Mouse (Mus musculus) left cerebral cortex, adult 2 months (tissue): ENCODE data around the gene Prrt2. TPM values are rescaled to one million over a fixed set of nuclear protein-coding genes. Genes with fewer than 3 reads are reported as not detected.
A peak's percentile ranks its signal among the peaks of the same experiment; 100 is the strongest.

Experiments used
- DNase-seq, 2 experiments: peaks; one replicate each; pipeline ENCODE4 v3.0.0; 2021 to 2022; ENCODE audit warnings: low spot score in 2 of 2, mixed read lengths in 1 of 2; ENCODE audit errors: extremely low spot score in 1 of 2
- H3K27ac ChIP-seq: fragments of 200-600 bp; 2 replicates; pipeline ENCODE4 v1.8.1; 2022
- H3K4me3 ChIP-seq: fragments of 200-600 bp; 2 replicates; pipeline ENCODE4 v1.8.1; 2022
- CTCF ChIP-seq: fragments of 200-600 bp; IDR thresholded peaks from 2 replicates; pipeline ENCODE4 v1.8.1; 2022; ENCODE audit warnings: antibody characterized with exemption, mild to moderate bottlenecking, moderate library complexity
- intact Hi-C: fragments of 180-260 bp; cut with DNase I; formaldehyde crosslinking; loops from one replicate; pipeline ENCODE4 v1.15.1; 2025
- total RNA-seq, 2 experiments: library from RNA; stranded (reverse); gene quantifications; 2 replicates each; pipeline ENCODE4 v1.2.3; 2021

Prrt2 gene
- total RNA-seq, 2 experiments from 2014 or later = 214 to 216 TPM

GRCm38 (mm10) chr7:127019306-127019960 lies 1.6 kb downstream of the Prrt2 start:
- no peak for DNase-seq
- TF ChIP-seq CTCF = no peak
- intact Hi-C loops = no loop called here
- peak overlapping the region; percentile 69 for H3K4me3 ChIP-seq
- peak overlapping the region; percentile 95 for H3K27ac ChIP-seq

GRCm38 (mm10) chr7:127018416-127019305 lies 2.4 kb downstream of the Prrt2 start:
- TF ChIP-seq CTCF = no peak
- Histone ChIP-seq H3K4me3 (peak overlapping the region; percentile 69), H3K27ac (peak overlapping the region; percentile 95)
- DNase-seq = no peak
- intact Hi-C loops = no loop called here

DNA sequence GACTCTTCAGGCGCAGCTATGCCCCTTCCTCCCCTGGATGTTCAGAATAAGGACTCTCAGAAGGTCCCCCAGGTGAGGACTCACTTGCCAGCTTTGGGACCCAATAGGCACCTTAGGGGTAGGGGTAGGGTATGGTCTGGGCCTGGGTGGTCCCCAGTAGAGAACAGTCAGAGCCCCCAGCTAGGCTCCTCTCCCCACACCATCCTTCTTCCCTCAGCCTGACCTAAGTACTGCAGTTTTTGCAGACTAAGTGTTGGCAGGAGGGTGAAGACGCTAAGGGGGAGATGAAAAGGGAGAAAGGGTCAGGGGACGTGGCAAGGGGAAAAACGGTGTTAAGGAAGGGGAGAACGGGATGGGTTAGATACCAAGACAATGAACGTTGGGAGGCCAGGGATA lies 3.1 kb downstream of the Prrt2 start:
- no peak for DNase-seq

DNA sequence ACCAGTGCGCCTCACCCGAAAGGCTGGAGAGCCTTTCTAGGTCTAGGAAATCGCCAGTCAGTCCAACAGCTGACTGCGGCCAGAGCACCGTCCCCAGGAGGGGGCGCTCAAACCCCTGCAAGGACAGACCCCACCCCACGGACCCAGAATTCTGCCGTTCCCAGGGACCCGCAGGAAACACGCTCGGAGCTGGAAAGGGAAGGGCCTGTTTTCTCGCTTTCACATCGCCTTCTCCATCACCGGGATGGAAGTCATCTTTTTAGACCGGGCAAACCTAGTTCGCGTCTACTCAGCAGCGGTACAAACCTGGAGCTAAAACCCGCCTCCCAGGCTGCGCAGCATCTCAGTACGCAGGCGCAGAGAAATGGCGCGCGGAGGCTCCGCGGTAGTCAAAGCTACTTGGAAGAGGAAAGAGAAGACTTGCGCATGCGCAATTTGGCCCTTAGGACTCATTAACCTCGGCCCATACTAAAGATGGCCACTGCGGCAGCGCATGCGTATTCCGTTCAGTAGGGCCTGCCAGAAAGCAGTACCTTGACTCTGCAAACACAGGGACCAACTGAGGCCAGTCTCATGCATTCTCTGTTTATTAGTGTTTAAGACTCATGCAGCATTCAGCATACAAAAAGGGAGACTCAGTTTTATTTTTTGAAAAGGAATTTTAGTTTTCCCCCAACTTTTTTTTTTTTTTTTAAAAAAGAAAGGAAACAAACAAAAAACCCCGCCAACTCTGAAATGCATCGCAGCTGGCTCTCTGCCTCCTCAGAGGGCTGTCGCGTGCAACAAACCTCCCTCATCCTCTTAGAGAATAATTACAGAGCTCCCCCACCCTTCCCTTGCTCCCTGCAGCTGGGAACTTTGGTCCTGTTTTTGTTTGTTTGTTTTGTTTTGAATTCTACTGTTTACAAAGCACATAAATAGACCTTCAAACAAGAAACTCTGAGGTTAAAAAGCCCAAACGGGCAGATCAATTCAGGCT lies 3.8 kb downstream of the Prrt2 start, which contains the start of gene Pagr1a:
Gene Pagr1a, minus strand, starts transcription at position 382 of the 979 bp plus-strand sequence.
- H3K27ac ChIP-seq = peak within 1 kb of the TSS; percentile 95
- intact Hi-C loops = loop anchor here (1.0 to 2.0 kb wide), 2 partner anchors 40 to 87 kb away; partner anchors contain the start of gene Cdiptos
- H3K4me3 ChIP-seq = peak within 1 kb of the TSS; percentile 69
- peak; percentile 94 to 96 for DNase-seq
- peak; percentile 87 for TF ChIP-seq CTCF

More for the DNA sequence above, 3.1 kb downstream of the Prrt2 start:
- intact Hi-C loops = loop anchor here (1.0 to 2.0 kb wide), 2 partner anchors 41 to 86 kb away; partner anchors contain the start of gene Cdiptos
- H3K27ac ChIP-seq = peak overlapping the region; percentile 95
- peak overlapping the region; percentile 69 for H3K4me3 ChIP-seq
- TF ChIP-seq CTCF = no peak

- no peak for TF ChIP-seq CTCF
- intact Hi-C loops = loop anchor here (2.0 kb wide), 1 partner anchor 40 kb away; the partner anchor contains the start of gene Cdiptos
- DNase-seq = peak; percentile 61 to 66
- H3K4me3 ChIP-seq = peak overlapping the region; percentile 69
- H3K27ac ChIP-seq = peak overlapping the region; percentile 95
Observed at GRCm38 (mm10) chr7:127016486-127016938, 4.5 kb downstream of the Prrt2 start.

DNA sequence TGATC lies 4.7 kb downstream of the Prrt2 start, which contains the start of gene Pagr1b:
Gene Pagr1b, minus strand, starts transcription at position 4 of the 5 bp plus-strand sequence.
- H3K27ac ChIP-seq = peak within 1 kb of the TSS; percentile 95
- no peak for DNase-seq
- H3K4me3 ChIP-seq = peak within 1 kb of the TSS; percentile 69
- intact Hi-C loops = loop anchor here (2.0 kb wide), 1 partner anchor 39 kb away; the partner anchor contains the start of gene Cdiptos
- no peak for TF ChIP-seq CTCF

GRCm38 (mm10) chr7:127016081-127016480 lies 4.9 kb downstream of the Prrt2 start:
- intact Hi-C loops = loop anchor here (2.0 kb wide), 1 partner anchor 39 kb away; the partner anchor contains the start of gene Cdiptos
- DNase-seq = no peak
- no peak for TF ChIP-seq CTCF
- peak overlapping the region; percentile 95 for H3K27ac ChIP-seq
- peak overlapping the region; percentile 69 for H3K4me3 ChIP-seq

- no peak for TF ChIP-seq CTCF
- no peak overlapping the region; the same call in 1 of the 2 replicates for H3K27ac ChIP-seq
- no peak overlapping the region for H3K4me3 ChIP-seq
- intact Hi-C loops = no loop called here
- no peak for DNase-seq
Observed at GRCm38 (mm10) chr7:127014993-127015392, 6.0 kb downstream of the Prrt2 start.

- Histone ChIP-seq H3K27ac (peak within 1 kb of the TSS; percentile 79), H3K4me3 (peak within 1 kb of the TSS; percentile 51)
- no peak for DNase-seq
- no peak for TF ChIP-seq CTCF
- intact Hi-C loops = no loop called here
Observed at GRCm38 (mm10) chr7:127014320-127014719, 6.7 kb downstream of the Prrt2 start, which contains the start of gene Mvp. TSS of gene Mvp (minus strand) at chr7:127014621.

GRCm38 (mm10) chr7:127013385-127013784 lies 7.6 kb downstream of the Prrt2 start:
- Histone ChIP-seq H3K27ac (no peak overlapping the region), H3K4me3 (no peak overlapping the region)
- intact Hi-C loops = no loop called here
- DNase-seq = no peak
- TF ChIP-seq CTCF = no peak

DNA sequence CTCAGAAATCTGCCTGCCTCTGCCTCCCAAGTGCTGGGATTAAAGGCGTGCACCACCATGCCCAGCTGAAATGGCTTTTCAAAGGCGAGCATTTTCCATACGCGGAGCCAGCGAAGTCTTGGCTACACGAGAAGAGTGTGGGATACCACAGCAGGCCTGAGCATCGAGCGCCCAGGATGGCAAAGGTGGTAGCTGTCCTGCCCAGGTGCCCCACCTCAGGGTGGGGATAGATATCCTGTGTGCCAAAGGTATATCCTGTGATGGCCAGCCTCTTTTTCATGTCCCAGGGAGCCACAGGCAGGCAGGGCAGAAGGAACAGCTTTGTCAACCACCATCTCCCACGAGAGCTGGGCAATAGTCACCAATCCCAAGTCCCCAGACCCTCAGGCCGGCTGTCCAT lies 8.2 kb downstream of the Prrt2 start:
- DNase-seq = no peak
- Histone ChIP-seq H3K4me3 (no peak overlapping the region), H3K27ac (no peak overlapping the region)
- no peak for TF ChIP-seq CTCF
- intact Hi-C loops = no loop called here
